19 mouse cellular contexts compared by ENCODE assay signal in genomic region chr4:117209592-117209991, GRCm38 (mm10). TPM values are rescaled to one million over a fixed set of nuclear protein-coding genes. Genes with fewer than 3 reads are reported as not detected.
"Had no signal": no experiment of that assay in that cellular context is flagged by ENCODE, and none has a peak within 500 bp of the region (broad histone marks: within the 10 kb centered on the region; RNA-seq: fewer than 3 reads in every experiment).

No protein-coding gene starts in this region.

- H3K27me3 ChIP-seq: heart, embryonic 13.5 days; heart, embryonic 15.5 days; intestine, embryonic 15.5 days; kidney, embryonic 15.5 days; limb, embryonic 12.5 days; liver, embryonic 13.5 days; liver, embryonic 15.5 days had no signal

- H3K9me3 ChIP-seq: heart, embryonic 13.5 days; heart, embryonic 15.5 days; hindbrain, embryonic 10.5 days; hindbrain, embryonic 12.5 days; intestine, embryonic 15.5 days; kidney, embryonic 15.5 days; limb, embryonic 12.5 days; liver, embryonic 13.5 days; liver, embryonic 15.5 days had no signal

- H3K36me3 ChIP-seq: heart, embryonic 13.5 days; heart, embryonic 15.5 days; hindbrain, embryonic 10.5 days; hindbrain, embryonic 12.5 days; intestine, embryonic 15.5 days; kidney, embryonic 15.5 days; limb, embryonic 12.5 days; liver, embryonic 13.5 days; liver, embryonic 15.5 days had no signal

- H3K9ac ChIP-seq: heart, embryonic 13.5 days; heart, embryonic 15.5 days; hindbrain, embryonic 12.5 days; hindbrain, embryonic 14.5 days; intestine, embryonic 15.5 days; kidney, embryonic 15.5 days; limb, embryonic 12.5 days; liver, embryonic 13.5 days; liver, embryonic 15.5 days had no signal

- H3K27ac ChIP-seq: heart, adult 2 months; heart, embryonic 13.5 days; heart, embryonic 15.5 days; hindbrain, embryonic 12.5 days; hindbrain, embryonic 14.5 days; intestine, embryonic 15.5 days; kidney, embryonic 15.5 days; kidney, postnatal 0 days; limb, embryonic 12.5 days; liver, embryonic 13.5 days; liver, embryonic 15.5 days had no signal

- H3K4me1 ChIP-seq: heart, embryonic 13.5 days; heart, embryonic 15.5 days; hindbrain, embryonic 10.5 days; hindbrain, embryonic 12.5 days; intestine, embryonic 15.5 days; kidney, embryonic 15.5 days; limb, embryonic 12.5 days; liver, embryonic 13.5 days; liver, embryonic 15.5 days had no signal

- H3K4me3 ChIP-seq: gastrocnemius, adult 2 months; heart, adult 2 months; heart, embryonic 13.5 days; heart, embryonic 15.5 days; hindbrain, embryonic 10.5 days; hindbrain, embryonic 12.5 days; intestine, embryonic 15.5 days; kidney, embryonic 15.5 days; limb, embryonic 12.5 days; liver, embryonic 13.5 days; liver, embryonic 15.5 days had no signal

- H3K4me2 ChIP-seq: heart, embryonic 11.5 days; heart, embryonic 13.5 days; heart, embryonic 15.5 days; hindbrain, embryonic 12.5 days; hindbrain, embryonic 14.5 days; intestine, embryonic 15.5 days; kidney, embryonic 15.5 days; limb, embryonic 12.5 days; liver, embryonic 11.5 days; liver, embryonic 13.5 days had no signal

RNA-seq across cellular contexts. Expression of gene Kif2c, which starts 27.2 kb away (rescaled TPM):
- total RNA-seq: gastrocnemius, adult 2 months had no signal

RNA-seq across cellular contexts. Expression of gene Armh1, which starts 42.3 kb away (rescaled TPM):
- total RNA-seq: gastrocnemius, adult 2 months; gastrocnemius, postnatal 25 days; gastrocnemius, postnatal 4 days; granulocyte monocyte progenitor cell, adult 5-6 weeks; heart, adult 2 months had no signal
- polyA plus RNA-seq: inflammation-experienced regulatory T-cells, adult 6 months; liver, embryonic 11.5 days; liver, embryonic 13.5 days had no signal
